Mouse (Mus musculus): ENCODE data around the gene Trpc2. TPM values are rescaled to one million over a fixed set of nuclear protein-coding genes. Genes with fewer than 3 reads are reported as not detected.
A peak's percentile ranks its signal among the peaks of the same experiment; 100 is the strongest.
"Not testable (repeated sequence)": the region's sequence is repeated elsewhere in the genome, so short reads cannot be mapped to it uniquely, and the experiment has no call there.

The Trpc2 gene
- not detected in 2 replicates for polyA plus RNA-seq (2014; fragmentation: Nextera tagmentation; extraction: Ambion mirVana)

DNA sequence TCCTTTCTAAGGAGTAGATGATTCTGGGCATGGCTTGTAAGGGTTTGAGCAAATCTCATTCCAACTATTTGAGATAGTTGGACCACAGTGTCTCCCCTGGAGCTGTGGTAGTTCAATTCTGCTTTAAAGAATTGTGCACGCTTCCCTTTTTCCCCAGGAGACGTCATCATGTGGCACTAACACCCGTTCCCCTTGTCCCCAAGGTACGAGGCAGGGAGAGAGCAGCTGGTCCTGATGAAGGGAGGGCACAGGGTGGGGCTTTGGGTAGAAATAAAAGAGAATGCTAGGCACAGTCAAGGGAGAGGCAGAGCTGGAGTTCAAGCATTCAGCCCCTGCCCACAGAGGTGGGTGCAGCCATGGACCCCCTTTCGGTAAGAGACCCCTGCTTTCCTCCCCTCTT is at the start of gene Trpc2:
Gene Trpc2 (plus strand): TSS at position 301 of the 400 bp plus-strand sequence.
- TF ChIP-seq CTCF (IDR thresholded peaks at IDR 0.05; ENCODE audit: low read depth) = no peak
- Histone ChIP-seq H3K27me3 (ENCODE audit: insufficient read depth, low read length) (no peaks in the 10 kb centered on the region), H3K27ac (ENCODE audit: low read depth) (no peak within 1 kb of the TSS), H3K4me1 (ENCODE audit: insufficient read depth) (no peaks in the 10 kb centered on the region), H3K4me3 (ENCODE audit: low read depth, low read length) (no peak within 1 kb of the TSS), H3K36me3 (ENCODE audit: insufficient read depth) (peaks cover 70% of the 10 kb centered on the region), H3K9me3 (ENCODE audit: low read depth, low read length) (no peaks in the 10 kb centered on the region), H3K4me2 (no peak within 1 kb of the TSS), H3K9ac (no peak within 1 kb of the TSS)
- ATAC-seq (ENCODE audit: insufficient read depth) (no peak), DNase-seq (no peak)
- 89% methylated on average over 5 of the region's 5 CpGs for WGBS

DNA sequence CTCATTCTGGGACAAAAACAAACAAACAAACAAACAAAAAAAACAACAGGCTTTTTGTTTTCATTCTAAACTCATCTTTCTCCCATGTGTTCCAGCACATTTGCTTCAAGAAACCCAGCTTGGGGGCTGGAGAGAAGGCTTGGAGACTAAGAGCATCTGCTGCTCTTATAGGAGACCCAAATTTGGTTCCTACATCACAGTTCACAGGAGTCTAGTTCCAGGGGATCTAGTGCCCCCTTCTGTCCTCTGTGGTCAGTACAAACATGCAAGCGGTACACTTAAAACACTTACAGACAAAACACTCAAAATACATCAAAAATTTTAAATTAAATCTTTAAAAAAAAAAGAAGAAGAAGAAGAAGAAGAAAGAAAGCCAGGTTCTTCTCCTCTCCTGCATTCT is 48.0 kb upstream of the Trpc2 start:
- no peak overlapping the region for H3K4me2 ChIP-seq
- DNase-seq (peak; percentile 24), ATAC-seq (ENCODE audit: insufficient read depth) (no peak)
- no peaks in the 10 kb centered on the region for H3K4me1 ChIP-seq (ENCODE audit: insufficient read depth)
- no peaks in the 10 kb centered on the region for H3K27me3 ChIP-seq (ENCODE audit: insufficient read depth, low read length)
- H3K36me3 ChIP-seq (ENCODE audit: insufficient read depth) = peaks cover 93% of the 10 kb centered on the region
- WGBS = 93% methylated on average over 1 of the region's 1 CpGs
- H3K27ac ChIP-seq (ENCODE audit: low read depth) = no peak overlapping the region
- TF ChIP-seq CTCF (IDR thresholded peaks at IDR 0.05; ENCODE audit: low read depth) = 0 out of 2 replicates have a peak, but pooled peaks have one; percentile 8
- no peaks in the 10 kb centered on the region for H3K9me3 ChIP-seq (ENCODE audit: low read depth, low read length)
- H3K4me3 ChIP-seq (ENCODE audit: low read depth, low read length) = no peak overlapping the region
- no peak overlapping the region for H3K9ac ChIP-seq

DNA sequence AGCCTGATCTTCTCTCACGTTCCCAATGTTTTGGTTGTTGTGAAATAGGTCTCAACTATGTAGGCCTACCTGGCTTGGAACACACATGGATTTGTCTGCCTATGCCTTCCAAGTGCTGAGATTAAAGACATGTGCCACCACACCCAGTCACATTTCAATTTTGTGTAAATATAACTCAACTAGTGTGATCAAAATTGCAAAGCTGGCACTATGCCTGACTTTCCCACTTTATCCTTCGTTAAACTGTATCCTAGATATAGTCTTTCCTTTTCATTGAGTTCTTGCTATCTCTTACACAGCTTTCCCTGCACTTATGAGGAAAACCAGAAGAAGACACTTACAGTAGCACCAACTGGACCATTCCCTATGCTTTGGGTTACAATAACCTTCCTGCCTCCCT is 47.4 kb upstream of the Trpc2 start:
- no peak overlapping the region for H3K27ac ChIP-seq (ENCODE audit: low read depth)
- WGBS = 89% methylated on average over 2 of the region's 2 CpGs
- no peak overlapping the region for H3K9ac ChIP-seq
- H3K9me3 ChIP-seq (ENCODE audit: low read depth, low read length) = no peaks in the 10 kb centered on the region
- H3K27me3 ChIP-seq (ENCODE audit: insufficient read depth, low read length) = no peaks in the 10 kb centered on the region
- no peak for DNase-seq
- H3K4me3 ChIP-seq (ENCODE audit: low read depth, low read length) = no peak overlapping the region
- H3K4me1 ChIP-seq (ENCODE audit: insufficient read depth) = no peaks in the 10 kb centered on the region
- no peak for TF ChIP-seq CTCF (IDR thresholded peaks at IDR 0.05; ENCODE audit: low read depth)
- H3K36me3 ChIP-seq (ENCODE audit: insufficient read depth) = peaks cover 94% of the 10 kb centered on the region
- no peak overlapping the region for H3K4me2 ChIP-seq
- no peak for ATAC-seq (ENCODE audit: insufficient read depth)

DNA sequence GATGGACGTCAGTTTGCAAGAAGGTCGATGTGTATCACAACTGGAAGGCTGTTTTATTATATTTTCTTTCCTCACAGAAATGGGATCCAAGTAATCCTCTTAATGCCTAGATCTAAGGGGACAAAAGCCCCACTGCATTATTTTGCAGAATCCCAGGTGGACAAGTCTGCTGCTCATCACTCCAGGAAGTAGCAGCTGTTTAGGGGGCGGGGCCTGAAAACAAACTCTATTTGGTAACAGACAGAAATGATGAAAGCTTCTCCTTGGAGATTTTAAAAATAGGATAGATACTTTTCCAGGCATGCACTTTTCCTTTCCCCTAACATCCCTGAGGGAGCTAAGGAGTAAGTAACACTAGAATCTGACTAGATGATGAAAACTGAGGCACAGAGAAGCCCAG is 45.6 kb upstream of the Trpc2 start:
- no peak overlapping the region for H3K4me2 ChIP-seq
- H3K36me3 ChIP-seq (ENCODE audit: insufficient read depth) = peaks cover 91% of the 10 kb centered on the region
- DNase-seq = no peak
- no peak overlapping the region for H3K4me3 ChIP-seq (ENCODE audit: low read depth, low read length)
- no peak overlapping the region for H3K9ac ChIP-seq
- H3K4me1 ChIP-seq (ENCODE audit: insufficient read depth) = no peaks in the 10 kb centered on the region
- H3K9me3 ChIP-seq (ENCODE audit: low read depth, low read length) = no peaks in the 10 kb centered on the region
- no peak for ATAC-seq (ENCODE audit: insufficient read depth)
- WGBS = 93% methylated on average over 3 of the region's 3 CpGs
- no peak for TF ChIP-seq CTCF (IDR thresholded peaks at IDR 0.05; ENCODE audit: low read depth)
- H3K27ac ChIP-seq (ENCODE audit: low read depth) = no peak overlapping the region
- H3K27me3 ChIP-seq (ENCODE audit: insufficient read depth, low read length) = no peaks in the 10 kb centered on the region

DNA sequence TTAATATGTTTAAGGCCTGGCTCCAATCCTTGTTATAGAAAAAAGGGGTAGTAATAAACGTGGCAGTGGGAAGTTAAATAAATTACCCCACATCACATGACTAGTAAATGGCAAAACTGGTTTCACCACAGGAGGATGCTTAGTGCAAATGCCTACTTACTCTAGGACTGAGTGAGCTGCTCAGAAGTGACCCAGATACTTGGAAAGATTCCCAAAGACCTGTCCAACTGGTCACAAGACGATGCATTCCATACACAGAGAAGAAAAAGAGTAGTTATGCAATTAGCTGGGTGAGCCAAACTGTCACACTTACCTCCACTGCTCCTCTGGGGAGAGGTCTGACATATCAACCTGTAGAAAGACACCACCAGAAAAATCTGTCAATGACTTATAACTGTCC is 40.6 kb upstream of the Trpc2 start:
- Histone ChIP-seq H3K4me3 (ENCODE audit: low read depth, low read length) (no peak overlapping the region), H3K36me3 (ENCODE audit: insufficient read depth) (peaks cover 44% of the 10 kb centered on the region), H3K4me2 (no peak overlapping the region), H3K4me1 (ENCODE audit: insufficient read depth) (no peaks in the 10 kb centered on the region), H3K27ac (ENCODE audit: low read depth) (no peak overlapping the region), H3K27me3 (ENCODE audit: insufficient read depth, low read length) (no peaks in the 10 kb centered on the region), H3K9ac (no peak overlapping the region), H3K9me3 (ENCODE audit: low read depth, low read length) (no peaks in the 10 kb centered on the region)
- 65% methylated on average over 2 of the region's 2 CpGs for WGBS
- TF ChIP-seq CTCF (IDR thresholded peaks at IDR 0.05; ENCODE audit: low read depth) = no peak
- DNase-seq = no peak
- ATAC-seq (ENCODE audit: insufficient read depth) = no peak

DNA sequence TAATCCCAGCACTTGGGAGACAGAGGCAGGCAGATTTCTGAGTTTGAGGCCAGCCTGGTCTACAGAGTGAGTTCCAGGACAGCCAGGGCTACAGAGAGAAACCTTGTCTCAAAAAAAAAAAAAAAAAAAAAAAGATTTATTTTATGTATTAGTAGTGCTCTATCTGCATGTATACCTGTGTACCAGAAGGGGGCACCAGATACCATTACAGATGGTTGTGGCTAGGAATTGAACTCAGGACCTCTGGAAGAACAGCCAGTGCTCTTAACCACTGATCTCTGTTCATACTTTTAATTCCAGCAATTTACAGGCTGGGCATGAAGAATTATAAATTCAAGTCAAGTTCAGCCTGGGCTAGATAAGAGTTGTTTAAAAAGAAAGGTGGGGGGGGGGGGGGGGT is 34.4 kb upstream of the Trpc2 start:
- peak; percentile 34 for TF ChIP-seq CTCF (IDR thresholded peaks at IDR 0.05; ENCODE audit: low read depth)
- H3K36me3 ChIP-seq (ENCODE audit: insufficient read depth); ATAC-seq (ENCODE audit: insufficient read depth): not testable (repeated sequence)

DNA sequence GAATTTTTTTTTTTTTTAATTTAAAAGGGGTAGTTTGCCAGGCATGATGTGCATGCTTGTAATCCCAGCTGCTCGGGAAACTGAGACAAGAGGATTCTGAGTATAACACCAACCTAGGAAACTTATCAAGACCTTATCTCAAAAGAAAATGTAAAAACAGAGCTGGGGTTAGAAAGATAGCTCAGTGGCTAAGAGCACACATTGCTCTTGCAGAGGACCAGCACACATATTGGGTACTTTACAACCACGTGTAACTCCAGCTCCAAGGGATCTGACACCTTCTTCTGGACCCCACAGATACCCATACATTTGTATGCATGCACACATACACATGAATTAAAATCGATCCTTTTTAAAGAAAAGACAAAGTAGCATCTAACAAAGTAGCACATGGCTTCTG is 21.6 kb upstream of the Trpc2 start:
- Histone ChIP-seq H3K27ac (ENCODE audit: low read depth) (no peak overlapping the region), H3K27me3 (ENCODE audit: insufficient read depth, low read length) (no peaks in the 10 kb centered on the region), H3K4me1 (ENCODE audit: insufficient read depth) (peaks cover 7% of the 10 kb centered on the region; the same call in 1 of the 2 replicates), H3K36me3 (ENCODE audit: insufficient read depth) (peaks cover 24% of the 10 kb centered on the region; the same call in 1 of the 2 replicates), H3K9me3 (ENCODE audit: low read depth, low read length) (no peaks in the 10 kb centered on the region), H3K4me2 (no peak overlapping the region), H3K4me3 (ENCODE audit: low read depth, low read length) (no peak overlapping the region), H3K9ac (no peak overlapping the region)
- ATAC-seq (ENCODE audit: insufficient read depth) (no peak), DNase-seq (no peak)
- no peak for TF ChIP-seq CTCF (IDR thresholded peaks at IDR 0.05; ENCODE audit: low read depth)
- 86% methylated on average over 3 of the region's 3 CpGs for WGBS

More for the DNA sequence above, 34.4 kb upstream of the Trpc2 start:
- not testable (repeated sequence) for H3K9me3 ChIP-seq (ENCODE audit: low read depth, low read length); H3K9ac ChIP-seq; H3K4me1 ChIP-seq (ENCODE audit: insufficient read depth); H3K4me3 ChIP-seq (ENCODE audit: low read depth, low read length); H3K27me3 ChIP-seq (ENCODE audit: insufficient read depth, low read length); H3K27ac ChIP-seq (ENCODE audit: low read depth); DNase-seq; H3K4me2 ChIP-seq

DNA sequence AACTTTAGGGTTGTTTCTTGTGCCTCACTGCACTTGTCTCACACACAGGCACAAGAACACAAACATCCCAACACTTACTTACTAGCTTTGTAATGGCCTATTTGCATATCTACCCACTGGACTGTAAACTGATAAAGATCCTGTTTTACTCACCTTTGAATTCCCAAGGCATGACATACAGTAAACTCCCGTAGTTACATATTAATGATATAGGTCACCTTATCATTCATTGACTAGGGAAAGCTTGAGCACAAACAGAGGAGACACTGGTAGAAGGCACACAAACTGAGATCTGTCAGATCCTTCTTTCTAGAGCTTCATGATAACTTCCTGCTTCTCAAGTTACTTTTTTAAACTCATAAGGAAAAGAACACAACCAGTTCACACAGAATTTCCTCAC is 20.7 kb upstream of the Trpc2 start:
- no peak overlapping the region for H3K9ac ChIP-seq
- H3K4me1 ChIP-seq (ENCODE audit: insufficient read depth) = peaks cover 12% of the 10 kb centered on the region; the same call in 1 of the 2 replicates
- H3K27ac ChIP-seq (ENCODE audit: low read depth) = no peak overlapping the region

More for the DNA sequence above, 20.7 kb upstream of the Trpc2 start:
- WGBS = 78% methylated on average over 1 of the region's 1 CpGs
- no peak overlapping the region for H3K4me3 ChIP-seq (ENCODE audit: low read depth, low read length)
- H3K4me2 ChIP-seq = no peak overlapping the region
- H3K27me3 ChIP-seq (ENCODE audit: insufficient read depth, low read length) = no peaks in the 10 kb centered on the region
- no peaks in the 10 kb centered on the region for H3K9me3 ChIP-seq (ENCODE audit: low read depth, low read length)
- 0 out of 2 replicates have a peak, but pooled peaks cover 16% of the 10 kb centered on the region for H3K36me3 ChIP-seq (ENCODE audit: insufficient read depth)
- DNase-seq (no peak), ATAC-seq (ENCODE audit: insufficient read depth) (no peak)
- TF ChIP-seq CTCF (IDR thresholded peaks at IDR 0.05; ENCODE audit: low read depth) = no peak
